Comparison of ENCODE assay signal across 8 mouse cellular contexts in the genomic region with DNA sequence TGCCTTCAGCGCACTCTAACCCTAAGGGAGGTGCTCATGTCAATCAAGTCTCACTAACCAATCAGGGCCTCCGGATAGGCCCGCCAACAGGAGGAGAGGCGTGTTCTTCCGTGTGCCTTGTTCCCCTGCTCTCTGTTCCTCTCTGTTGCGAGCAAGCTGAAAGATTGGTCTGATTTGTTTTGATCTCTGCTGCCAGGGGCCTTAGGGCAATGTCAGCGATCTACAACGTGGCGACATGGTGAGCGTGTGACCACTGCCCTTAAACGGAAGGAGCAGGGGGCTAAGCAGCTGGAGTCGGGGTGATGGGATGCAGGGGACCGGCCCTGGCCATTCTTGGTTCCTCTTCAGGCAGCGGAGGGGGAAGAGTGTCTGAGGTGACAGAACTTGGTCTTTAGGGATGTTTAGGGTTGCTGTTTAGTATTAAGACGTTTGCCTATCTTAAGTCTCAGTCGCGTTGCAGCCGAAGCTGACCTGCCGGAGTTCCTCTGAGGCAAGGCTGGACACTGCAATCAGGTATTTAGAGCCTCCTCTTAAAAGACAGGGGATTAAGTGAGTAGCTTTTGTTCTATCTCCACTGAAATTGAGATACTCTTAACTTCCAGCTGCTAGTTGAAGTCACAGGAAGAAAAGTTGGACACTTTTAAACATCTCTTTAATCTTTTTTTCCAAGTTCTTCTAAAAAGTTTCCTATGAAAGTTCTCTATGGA.
DNase-seq lines count a peak whose midpoint lies in the region; ATAC-seq and TF ChIP-seq lines count a peak whose summit lies in the region.
"Not testable (repeated sequence)": the region's sequence is repeated elsewhere in the genome, so short reads cannot be mapped to it uniquely, and the experiment has no call there.

No protein-coding gene starts in this region.

- H3K9me3 ChIP-seq in hindbrain, embryonic 13.5 days, result not testable (repeated sequence)

- ATAC-seq in hindbrain, embryonic 13.5 days (ENCODE audit: low FRiP score), result 0 out of 2 replicates have a peak, but pooled peaks have one; percentile 46

- 4% methylated on average over 19 of the region's 19 CpGs for WGBS in hindbrain, embryonic 13.5 days
- WGBS in olfactory bulb, adult 2 months, result 2% methylated on average over 19 of the region's 19 CpGs

- peak overlapping the region; percentile 66 for H3K4me3 ChIP-seq in hindbrain, embryonic 13.5 days
- peak overlapping the region; percentile 57 for H3K4me3 ChIP-seq in olfactory bulb, adult 2 months (ENCODE audit: insufficient read depth, low read depth, low read length)

- H3K27me3 ChIP-seq in hindbrain, embryonic 13.5 days, result not testable (repeated sequence)

- not testable (repeated sequence) for TF ChIP-seq POLR2A in olfactory bulb, adult 2 months (IDR thresholded peaks at IDR 0.05; ENCODE audit: insufficient read depth, low read depth, low read length)

- peak; percentile 26 for DNase-seq in MN1 (ENCODE audit: low spot score)
- peak; percentile 0 to 3 for DNase-seq in cerebellum, postnatal 36 days
- DNase-seq in gastrocnemius, adult 18-20 months (ENCODE audit: low spot score), result peak; percentile 20
- DNase-seq in layer of hippocampus, postnatal 25 days (ENCODE audit: extremely low spot score in 1 of 2, low spot score in 1 of 2), result peak; percentile 2 to 6
- DNase-seq in lung, postnatal 10 days, result peak; percentile 49
- DNase-seq in testis, postnatal 14 days (ENCODE audit: low spot score), result peak; percentile 71

- not testable (repeated sequence) for H3K4me1 ChIP-seq in hindbrain, embryonic 13.5 days (replicated peaks); olfactory bulb, adult 2 months (ENCODE audit: control insufficient read depth, insufficient read depth, low read length)

- peak overlapping the region; percentile 66 for H3K27ac ChIP-seq in hindbrain, embryonic 13.5 days
- H3K27ac ChIP-seq in olfactory bulb, adult 2 months (ENCODE audit: insufficient read depth, low read depth, low read length), result not testable (repeated sequence)

- peak overlapping the region; percentile 80 for H3K9ac ChIP-seq in hindbrain, embryonic 13.5 days

- H3K4me2 ChIP-seq in hindbrain, embryonic 13.5 days, result peak overlapping the region; percentile 61

- not testable (repeated sequence) for TF ChIP-seq CTCF in olfactory bulb, adult 2 months (IDR thresholded peaks at IDR 0.05; ENCODE audit: insufficient read depth, low read depth, low read length)

- not testable (repeated sequence) for H3K36me3 ChIP-seq in hindbrain, embryonic 13.5 days

Comparison
In these comparisons a context has a peak if more than half of its experiments do, and no peak if none do; other contexts are left out.
1. DNase-seq: peak in every context shown above with its lines; median percentile 71 in testis, postnatal 14 days; 49 in lung, postnatal 10 days; 26 in MN1; 20 in gastrocnemius, adult 18-20 months; 4 in layer of hippocampus, postnatal 25 days; 2 in cerebellum, postnatal 36 days.